In the genomic region with DNA sequence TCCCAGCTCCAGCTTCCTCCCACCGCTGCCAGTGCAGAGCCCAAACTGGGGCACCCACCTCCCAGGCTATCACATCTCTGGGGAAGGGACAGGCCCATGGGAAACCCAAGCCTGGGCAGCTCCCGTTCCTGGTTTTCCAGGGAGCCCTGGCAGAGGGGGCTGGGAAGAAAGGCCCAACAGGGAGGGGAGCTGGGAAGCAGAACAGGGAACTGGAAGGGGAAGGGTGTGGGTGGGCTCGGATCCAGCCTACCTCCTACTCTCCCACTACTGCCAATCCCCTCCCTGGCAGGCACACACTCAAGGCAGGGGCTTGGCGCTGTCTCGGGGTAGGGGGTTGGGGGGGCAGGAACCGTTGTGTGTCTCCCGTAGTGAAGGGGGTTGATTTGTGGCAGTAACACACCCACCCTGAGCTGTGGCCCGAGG, we compare ENCODE assay signal across 8 mouse cellular contexts. TPM values are rescaled to one million over a fixed set of nuclear protein-coding genes. Genes with fewer than 3 reads are reported as not detected.
DNase-seq lines count a peak whose midpoint lies in the region; ATAC-seq and TF ChIP-seq lines count a peak whose summit lies in the region.

No protein-coding gene starts in this region.

- peak overlapping the region; percentile 88 for H3K27ac ChIP-seq in embryonic facial prominence, embryonic 14.5 days (replicated peaks; ENCODE audit: low read depth, low read length)
- H3K27ac ChIP-seq in heart, embryonic 10.5 days, result peak overlapping the region; percentile 88
- H3K27ac ChIP-seq in kidney, adult 2 months (ENCODE audit: insufficient read depth, low read depth, low read length), result peak overlapping the region; percentile 70; the same call in 1 of the 2 replicates
- H3K27ac ChIP-seq in limb, embryonic 10.5 days, result peak overlapping the region; percentile 86

- H3K9ac ChIP-seq in embryonic facial prominence, embryonic 14.5 days (ENCODE audit: low read depth, low read length), result peak overlapping the region; percentile 51

- peak; percentile 22 for DNase-seq in ZHBTc4 (ENCODE audit: low read depth, low spot score)
- peak; percentile 91 for DNase-seq in embryonic facial prominence, embryonic 14.5 days (ENCODE audit: low spot score)
- no peak for DNase-seq in heart, embryonic 10.5 days (ENCODE audit: low spot score)
- peak; percentile 81 for DNase-seq in kidney, adult 2 months
- peak; percentile 65 for DNase-seq in limb, embryonic 10.5 days (ENCODE audit: low spot score)
- peak; percentile 78 for DNase-seq in right cerebral cortex, postnatal 4 days
- no peak for DNase-seq in spleen, adult 18-20 months

- peak overlapping the region; percentile 48 for H3K4me2 ChIP-seq in embryonic facial prominence, embryonic 14.5 days (ENCODE audit: low read depth, low read length)

- no peaks in the 10 kb centered on the region for H3K9me3 ChIP-seq in embryonic facial prominence, embryonic 14.5 days (ENCODE audit: control insufficient read depth, low read length)
- H3K9me3 ChIP-seq in heart, embryonic 10.5 days, result no peaks in the 10 kb centered on the region
- no peaks in the 10 kb centered on the region for H3K9me3 ChIP-seq in limb, embryonic 10.5 days (replicated peaks)
- H3K9me3 ChIP-seq in megakaryocyte, embryonic 14.5 days, result no peaks in the 10 kb centered on the region

- H3K4me1 ChIP-seq in embryonic facial prominence, embryonic 14.5 days (ENCODE audit: control insufficient read depth, insufficient read depth, low read length), result peaks cover 30% of the 10 kb centered on the region
- peaks cover 50% of the 10 kb centered on the region for H3K4me1 ChIP-seq in heart, embryonic 10.5 days
- peaks cover 22% of the 10 kb centered on the region for H3K4me1 ChIP-seq in kidney, adult 2 months (ENCODE audit: control insufficient read depth, insufficient read depth, low read length)
- peaks cover 45% of the 10 kb centered on the region for H3K4me1 ChIP-seq in limb, embryonic 10.5 days
- H3K4me1 ChIP-seq in megakaryocyte, embryonic 14.5 days, result peaks cover 96% of the 10 kb centered on the region

- peak overlapping the region; percentile 8 for H3K4me3 ChIP-seq in embryonic facial prominence, embryonic 14.5 days (ENCODE audit: low read depth, low read length)
- H3K4me3 ChIP-seq in heart, embryonic 10.5 days, result peak overlapping the region; percentile 48
- H3K4me3 ChIP-seq in kidney, adult 2 months (ENCODE audit: insufficient read depth, low read depth, low read length), result peak overlapping the region; percentile 11; the same call in 1 of the 2 replicates
- H3K4me3 ChIP-seq in limb, embryonic 10.5 days, result peak overlapping the region; percentile 38
- H3K4me3 ChIP-seq in megakaryocyte, embryonic 14.5 days (replicated peaks), result peak overlapping the region; percentile 91

- H3K27me3 ChIP-seq in embryonic facial prominence, embryonic 14.5 days (replicated peaks; ENCODE audit: control insufficient read depth, insufficient read depth, low read length), result no peaks in the 10 kb centered on the region
- no peaks in the 10 kb centered on the region for H3K27me3 ChIP-seq in heart, embryonic 10.5 days (ENCODE audit: insufficient read depth, poor library complexity, severe bottlenecking)
- no peaks in the 10 kb centered on the region for H3K27me3 ChIP-seq in kidney, adult 2 months (replicated peaks; ENCODE audit: control insufficient read depth, insufficient read depth, low read length)
- H3K27me3 ChIP-seq in limb, embryonic 10.5 days (ENCODE audit: low read depth, poor library complexity, severe bottlenecking), result peaks cover 12% of the 10 kb centered on the region
- no peaks in the 10 kb centered on the region for H3K27me3 ChIP-seq in megakaryocyte, embryonic 14.5 days (replicated peaks)

- TF ChIP-seq CTCF in kidney, adult 2 months (conservative IDR thresholded peaks at IDR 0.05; ENCODE audit: insufficient read depth, insufficient read length, low read depth, low read length), result no peak

- no peak for TF ChIP-seq POLR2A in kidney, adult 2 months (IDR thresholded peaks at IDR 0.05; ENCODE audit: low read depth, low read length)

- peaks cover 39% of the 10 kb centered on the region for H3K36me3 ChIP-seq in embryonic facial prominence, embryonic 14.5 days (ENCODE audit: control insufficient read depth, insufficient read depth, low read length)
- peaks cover 33% of the 10 kb centered on the region for H3K36me3 ChIP-seq in heart, embryonic 10.5 days
- no peaks in the 10 kb centered on the region for H3K36me3 ChIP-seq in kidney, adult 2 months (ENCODE audit: control insufficient read depth, insufficient read depth, low read length)
- H3K36me3 ChIP-seq in limb, embryonic 10.5 days, result peaks cover 34% of the 10 kb centered on the region
- peaks cover 59% of the 10 kb centered on the region for H3K36me3 ChIP-seq in megakaryocyte, embryonic 14.5 days (replicated peaks; ENCODE audit: low read length)

- ATAC-seq in embryonic facial prominence, embryonic 14.5 days (ENCODE audit: low read depth), result peak; percentile 86

- 7% methylated on average over 5 of the region's 8 CpGs for WGBS in embryonic facial prominence, embryonic 14.5 days
- 11% methylated on average over 8 of the region's 8 CpGs for WGBS in heart, embryonic 10.5 days
- 21% methylated on average over 8 of the region's 8 CpGs for WGBS in kidney, adult 2 months
- 9% methylated on average over 8 of the region's 8 CpGs for WGBS in limb, embryonic 10.5 days

RNA-seq across cellular contexts. Expression of a gene that starts 28.1 kb away (rescaled TPM):
- polyA plus RNA-seq in embryonic facial prominence, embryonic 14.5 days (2014; fragmentation: Nextera tagmentation; extraction: Ambion mirVana), result 64.9 and 65.2 TPM in 2 replicates
- polyA plus RNA-seq in heart, embryonic 10.5 days (2016; fragmentation: Nextera tagmentation; extraction: Ambion mirVana), result 148 and 154 TPM in 2 replicates
- polyA plus RNA-seq in kidney, adult 2 months (2012; rRNA removed), result 11.8 and 12.9 TPM in 2 replicates
- 221 and 298 TPM in 2 replicates for polyA plus RNA-seq in limb, embryonic 10.5 days (2016; fragmentation: Nextera tagmentation; extraction: Ambion mirVana)
- polyA plus RNA-seq in megakaryocyte, embryonic 14.5 days (2012; ENCODE audit: insufficient read depth, low replicate concordance), result 27.5 and 30.1 TPM in 2 replicates

Comparison
In these comparisons a context has a peak if more than half of its experiments do, and no peak if none do; other contexts are left out.
1. DNase-seq: peak in ZHBTc4 (single experiment), embryonic facial prominence, embryonic 14.5 days (single experiment), kidney, adult 2 months (single experiment), limb, embryonic 10.5 days (single experiment) and right cerebral cortex, postnatal 4 days (single experiment); none in heart, embryonic 10.5 days (single experiment) and spleen, adult 18-20 months (0 of 2).
2. H3K4me3 ChIP-seq: peak in every context shown above with its lines; median percentile 91 in megakaryocyte, embryonic 14.5 days; 48 in heart, embryonic 10.5 days; 38 in limb, embryonic 10.5 days; 11 in kidney, adult 2 months; 8 in embryonic facial prominence, embryonic 14.5 days.
3. Peak in every context shown above with its lines, with median percentiles within 50 percentile points of each other: H3K27ac ChIP-seq.